Mouse (Mus musculus) heart, embryonic 14.5 days (tissue): ENCODE measurements around the gene Slc25a18. TPM values are rescaled to one million over a fixed set of nuclear protein-coding genes. Genes with fewer than 3 reads are reported as not detected.
"Not testable (repeated sequence)": the region's sequence is repeated elsewhere in the genome, so short reads cannot be mapped to it uniquely, and the experiment has no call there.

Source experiments
- ATAC-seq: fragments of 200-750 bp; cut with Nextera tagmentation; 2 replicates; pipeline ENCODE4 v1.8.0; 2017; ENCODE audit warnings: low read depth, moderate TSS enrichment; ENCODE audit not compliant: insufficient number of reproducible peaks, insufficient read depth, low FRiP score
- H3K27ac ChIP-seq, 2 experiments: fragments of 200-500 bp in 1 of 2; fragments of 300-500 bp in 1 of 2; sonication (generic) in 1 of 2; replicated peaks in 1 of 2; 2 replicates each; pipeline ENCODE4 v1.5.1; 2012 to 2014; ENCODE audit warnings: low read depth in 2 of 2, low read length in 2 of 2, control low read depth in 1 of 2, mild to moderate bottlenecking in 1 of 2, mixed read lengths in 1 of 2; ENCODE audit not compliant: control insufficient read depth in 1 of 2, insufficient read depth in 1 of 2
- H3K27me3 ChIP-seq: fragments of 300-500 bp; sonication (generic); 2 replicates; pipeline ENCODE4 v1.6.1; 2014; ENCODE audit warnings: mild to moderate bottlenecking, low read length, control low read depth; ENCODE audit not compliant: control insufficient read depth, insufficient read depth
- H3K36me3 ChIP-seq: fragments of 300-500 bp; sonication (generic); 2 replicates; pipeline ENCODE4 v1.6.1; 2014; ENCODE audit warnings: mild to moderate bottlenecking, control low read depth, low read length, mixed read lengths; ENCODE audit not compliant: control insufficient read depth, insufficient read depth
- H3K4me1 ChIP-seq, 2 experiments: fragments of 200-500 bp in 1 of 2; fragments of 300-500 bp in 1 of 2; sonication (generic) in 1 of 2; 2 replicates each; pipeline ENCODE4 v1.6.1; 2012 to 2014; ENCODE audit warnings: low read length in 2 of 2, control low read depth in 1 of 2, mixed read lengths in 1 of 2; ENCODE audit not compliant: control insufficient read depth in 2 of 2, insufficient read depth in 2 of 2
- H3K4me2 ChIP-seq: fragments of 300-500 bp; sonication (generic); 2 replicates; pipeline ENCODE4 v1.6.1; 2014; ENCODE audit warnings: mild to moderate bottlenecking, low read length
- H3K4me3 ChIP-seq, 2 experiments: fragments of 200-500 bp in 1 of 2; fragments of 300-500 bp in 1 of 2; sonication (generic) in 1 of 2; 2 replicates each; pipeline ENCODE4 v1.5.1; 2012 to 2014; ENCODE audit warnings: low read length in 2 of 2, mild to moderate bottlenecking in 2 of 2, control low read depth in 1 of 2, low read depth in 1 of 2, moderate library complexity in 1 of 2; ENCODE audit not compliant: control insufficient read depth in 1 of 2, insufficient read depth in 1 of 2
- H3K9ac ChIP-seq: fragments of 300-500 bp; sonication (generic); 2 replicates; pipeline ENCODE4 v1.6.1; 2014; ENCODE audit warnings: mild to moderate bottlenecking, low read length
- H3K9me3 ChIP-seq: fragments of 300-500 bp; sonication (generic); 2 replicates; pipeline ENCODE4 v1.6.1; 2016; ENCODE audit warnings: low read length, control low read depth; ENCODE audit not compliant: control insufficient read depth
- WGBS: fragments of 180-500 bp; shearing (Covaris S2); extraction: QIAGEN DNeasy Blood & Tissue Kit; methylation state at CpG from one replicate; pipeline ENCODE4 v1.1.7; 2014; 5-methylcytosine and 5-hydroxymethylcytosine counted together
- polyA plus RNA-seq: library from polyadenylated mRNA; unstranded; fragments of >200 nt; fragmentation: Nextera tagmentation; extraction: Ambion mirVana; gene quantifications from 2 replicates; pipeline ENCODE4 v1.2.1, GENCODE M21; 2014

Slc25a18 gene
- polyA plus RNA-seq, 1 experiment from 2014 or later, result 0.20 TPM

DNA sequence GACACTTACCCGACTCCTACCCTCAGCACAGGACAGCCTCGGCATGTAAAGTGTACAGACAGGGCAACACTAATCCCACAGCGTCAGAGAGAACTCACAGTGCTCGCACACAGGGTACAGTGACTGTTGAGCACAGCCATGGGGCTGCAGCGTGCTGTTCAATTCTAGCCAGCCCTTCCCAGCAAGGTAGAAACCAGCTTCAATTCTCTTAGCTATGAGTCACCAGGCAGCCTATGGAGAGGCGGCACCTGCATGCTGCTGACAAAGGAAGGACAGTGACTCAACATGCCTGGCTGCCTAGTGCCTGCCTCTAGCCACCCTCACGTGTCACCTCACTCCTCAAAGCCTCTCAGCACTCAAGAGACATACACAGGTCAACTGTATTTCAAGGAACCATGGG is 24.6 kb downstream of the Slc25a18 start:
- ATAC-seq, result no peak
- Histone ChIP-seq H3K9me3 (no peaks in the 10 kb centered on the region), H3K4me3 (no peak overlapping the region), H3K27me3 (no peaks in the 10 kb centered on the region), H3K4me1 (no peaks in the 10 kb centered on the region), H3K36me3 (peaks cover 100% of the 10 kb centered on the region), H3K4me2 (no peak overlapping the region), H3K27ac (no peak overlapping the region), H3K9ac (no peak overlapping the region)
- 76% methylated on average over 7 of the region's 7 CpGs for WGBS

GRCm38 (mm10) chr6:120798905-120799304 is 25.5 kb downstream of the Slc25a18 start:
- H3K27me3 ChIP-seq, result no peaks in the 10 kb centered on the region
- no peak overlapping the region for H3K27ac ChIP-seq
- no peaks in the 10 kb centered on the region for H3K9me3 ChIP-seq
- H3K4me2 ChIP-seq, result no peak overlapping the region
- H3K4me3 ChIP-seq, result no peak overlapping the region
- ATAC-seq, result no peak
- 87% methylated on average over 4 of the region's 4 CpGs for WGBS
- no peak overlapping the region for H3K9ac ChIP-seq
- peaks cover 100% of the 10 kb centered on the region for H3K36me3 ChIP-seq
- no peaks in the 10 kb centered on the region for H3K4me1 ChIP-seq

DNA sequence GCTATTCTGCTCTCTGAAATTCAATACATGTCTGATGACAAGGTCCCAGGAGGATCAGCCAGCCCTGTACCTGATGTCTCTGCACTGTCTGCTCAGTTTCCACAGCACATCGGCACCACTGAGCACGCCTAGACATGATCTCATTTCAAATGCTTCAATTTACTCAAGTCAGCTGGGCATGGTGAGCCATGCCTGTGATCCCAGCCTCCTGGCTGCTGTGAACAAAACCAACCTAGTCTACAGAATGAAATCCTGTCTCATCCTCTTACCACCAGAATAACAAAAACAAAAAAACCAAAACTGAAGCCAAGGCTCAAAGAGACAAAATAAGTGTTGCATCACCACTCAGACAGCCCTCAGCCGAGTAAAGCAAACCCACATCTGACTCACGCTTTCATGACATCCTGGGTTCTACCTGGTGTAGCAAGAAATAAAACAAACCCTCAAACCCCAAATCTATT is 26.2 kb downstream of the Slc25a18 start:
- 81% methylated on average over 4 of the region's 4 CpGs for WGBS
- no peak for ATAC-seq
- Histone ChIP-seq H3K4me2 (no peak overlapping the region), H3K36me3 (peaks cover 100% of the 10 kb centered on the region), H3K27me3 (no peaks in the 10 kb centered on the region), H3K27ac (no peak overlapping the region), H3K9me3 (no peaks in the 10 kb centered on the region), H3K4me1 (no peaks in the 10 kb centered on the region), H3K9ac (no peak overlapping the region), H3K4me3 (no peak overlapping the region)

GRCm38 (mm10) chr6:120806999-120807737 is 33.8 kb downstream of the Slc25a18 start:
- Histone ChIP-seq H3K9ac (no peak overlapping the region), H3K4me1 (no peaks in the 10 kb centered on the region), H3K4me2 (no peak overlapping the region), H3K27me3 (no peaks in the 10 kb centered on the region), H3K27ac (no peak overlapping the region), H3K9me3 (no peaks in the 10 kb centered on the region), H3K4me3 (no peak overlapping the region), H3K36me3 (peaks cover 89% of the 10 kb centered on the region)
- 80% methylated on average over 5 of the region's 5 CpGs for WGBS
- no peak for ATAC-seq

DNA sequence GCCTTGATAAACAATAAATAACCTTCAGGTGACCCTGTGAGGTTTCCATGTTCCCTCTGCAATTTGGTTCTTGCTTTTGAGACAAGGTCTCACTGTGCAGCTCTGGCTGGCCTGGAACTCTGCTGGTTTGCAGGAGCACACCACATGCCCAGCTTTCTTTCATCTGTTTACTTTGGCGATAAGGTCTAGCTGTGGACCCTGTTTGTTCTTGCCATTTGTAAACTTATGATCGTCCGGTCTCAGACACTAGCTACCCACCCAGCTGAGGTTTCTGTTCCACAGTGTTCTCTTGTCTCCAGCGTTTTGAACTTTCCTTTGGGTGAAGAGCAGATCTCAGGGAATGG is 34.3 kb downstream of the Slc25a18 start:
- no peak overlapping the region for H3K4me3 ChIP-seq
- 80% methylated on average over 4 of the region's 4 CpGs for WGBS

GRCm38 (mm10) chr6:120811999-120812398 is 38.6 kb downstream of the Slc25a18 start:
- not testable (repeated sequence) for H3K27ac ChIP-seq, H3K9me3 ChIP-seq, H3K4me3 ChIP-seq, H3K27me3 ChIP-seq, H3K9ac ChIP-seq, ATAC-seq, H3K4me1 ChIP-seq, H3K4me2 ChIP-seq
- 97% methylated on average over 6 of the region's 10 CpGs for WGBS
- peaks cover 43% of the 10 kb centered on the region for H3K36me3 ChIP-seq

More for the DNA sequence above, 34.3 kb downstream of the Slc25a18 start:
- no peak overlapping the region for H3K27ac ChIP-seq
- H3K27me3 ChIP-seq, result no peaks in the 10 kb centered on the region
- peaks cover 84% of the 10 kb centered on the region for H3K36me3 ChIP-seq
- H3K9ac ChIP-seq, result no peak overlapping the region
- H3K4me1 ChIP-seq, result no peaks in the 10 kb centered on the region
- no peaks in the 10 kb centered on the region for H3K9me3 ChIP-seq
- ATAC-seq, result no peak
- no peak overlapping the region for H3K4me2 ChIP-seq

DNA sequence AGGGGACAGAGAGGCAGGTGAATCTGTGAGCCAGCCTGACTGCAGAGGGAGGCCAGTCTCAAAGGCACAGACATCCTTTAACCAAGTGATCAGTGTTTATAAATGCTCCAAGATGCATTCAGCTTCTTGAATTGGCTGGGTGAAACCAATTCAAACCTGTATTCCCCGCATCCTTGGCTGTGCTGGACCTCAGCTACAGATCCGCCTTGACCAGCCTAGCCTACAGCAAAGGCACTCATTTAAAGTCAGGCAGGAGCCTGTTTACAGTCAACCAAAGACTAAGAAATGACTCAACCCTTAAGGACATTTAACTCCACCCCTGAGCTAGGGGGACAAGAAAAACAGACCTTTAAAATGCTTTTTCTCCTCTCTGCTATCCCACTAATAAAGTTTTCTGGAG is 45.9 kb downstream of the Slc25a18 start:
- no peak overlapping the region for H3K4me3 ChIP-seq
- 0 out of 2 replicates have a peak, but pooled peaks cover 5% of the 10 kb centered on the region for H3K9me3 ChIP-seq
- 89% methylated on average over 2 of the region's 2 CpGs for WGBS
- H3K4me1 ChIP-seq, result peaks cover 2 to 10% of the 10 kb centered on the region in 2 experiments; a peak in 3 of 4 replicates
- no peak overlapping the region for H3K4me2 ChIP-seq
- no peak overlapping the region for H3K27ac ChIP-seq
- peaks cover 24% of the 10 kb centered on the region for H3K36me3 ChIP-seq
- H3K27me3 ChIP-seq, result no peaks in the 10 kb centered on the region
- no peak for ATAC-seq
- H3K9ac ChIP-seq, result no peak overlapping the region

DNA sequence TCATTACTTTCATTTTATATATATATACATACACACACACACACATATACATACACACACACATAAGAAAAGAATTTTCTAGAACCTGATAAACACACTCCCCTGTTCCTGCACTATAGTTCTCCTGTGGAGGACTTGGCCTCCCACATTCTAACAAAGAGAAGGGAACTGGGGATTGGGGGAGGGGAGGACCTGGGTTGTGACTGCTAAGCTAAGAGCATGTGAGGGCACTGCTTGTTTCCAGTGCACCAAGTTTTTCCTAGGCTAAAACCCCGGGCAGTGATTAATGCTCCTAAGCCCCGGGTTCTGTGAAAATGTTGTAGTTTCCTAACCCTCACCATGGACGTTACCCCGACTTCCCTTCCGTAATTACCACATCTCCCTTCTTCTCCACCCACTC is 46.8 kb downstream of the Slc25a18 start:
- Histone ChIP-seq H3K9ac (no peak overlapping the region), H3K27ac (no peak overlapping the region), H3K4me2 (no peak overlapping the region), H3K4me1 (peaks cover 2 to 10% of the 10 kb centered on the region in 2 experiments; a peak in 3 of 4 replicates), H3K27me3 (no peaks in the 10 kb centered on the region), H3K36me3 (peaks cover 24% of the 10 kb centered on the region), H3K4me3 (no peak overlapping the region), H3K9me3 (0 out of 2 replicates have a peak, but pooled peaks cover 5% of the 10 kb centered on the region)
- WGBS, result 82% methylated on average over 5 of the region's 5 CpGs
- no peak for ATAC-seq
